Mouse (Mus musculus): ENCODE measurements around the gene Itga9.

Itga9 gene

GRCm38 (mm10) chr9:118730172-118730571, 123.7 kb downstream of the Itga9 start:
- DNase-seq (ENCODE audit: low read depth), result no peak

GRCm38 (mm10) chr9:118730871-118731390, 124.4 kb downstream of the Itga9 start:
- no peak for DNase-seq (ENCODE audit: low read depth)

- DNase-seq (ENCODE audit: low read depth), result no peak
Measured at GRCm38 (mm10) chr9:118731650-118732049, 125.2 kb downstream of the Itga9 start.

GRCm38 (mm10) chr9:118733601-118734000, 127.1 kb downstream of the Itga9 start:
- DNase-seq (ENCODE audit: low read depth), result no peak

GRCm38 (mm10) chr9:118737124-118737523, 130.6 kb downstream of the Itga9 start:
- DNase-seq (ENCODE audit: low read depth), result no peak

GRCm38 (mm10) chr9:118737601-118738137, 131.2 kb downstream of the Itga9 start:
- DNase-seq (ENCODE audit: low read depth), result no peak

- DNase-seq (ENCODE audit: low read depth), result no peak
Measured at GRCm38 (mm10) chr9:118738311-118738710, 131.8 kb downstream of the Itga9 start.

- no peak for DNase-seq (ENCODE audit: low read depth)
Measured at GRCm38 (mm10) chr9:118739071-118739470, 132.6 kb downstream of the Itga9 start.

GRCm38 (mm10) chr9:118739659-118740058, 133.2 kb downstream of the Itga9 start:
- DNase-seq (ENCODE audit: low read depth), result no peak

- DNase-seq (ENCODE audit: low read depth), result no peak
Measured at GRCm38 (mm10) chr9:118741268-118741667, 134.8 kb downstream of the Itga9 start.

GRCm38 (mm10) chr9:118749335-118749949, 143.0 kb downstream of the Itga9 start:
- no peak for DNase-seq (ENCODE audit: low read depth)

GRCm38 (mm10) chr9:118750828-118751227, 144.3 kb downstream of the Itga9 start:
- DNase-seq (ENCODE audit: low read depth), result no peak

GRCm38 (mm10) chr9:118752376-118752775, 145.9 kb downstream of the Itga9 start:
- no peak for DNase-seq (ENCODE audit: low read depth)

- DNase-seq (ENCODE audit: low read depth), result no peak
Measured at GRCm38 (mm10) chr9:118759462-118759861, 153.0 kb downstream of the Itga9 start.

GRCm38 (mm10) chr9:118761953-118762590, 155.6 kb downstream of the Itga9 start:
- no peak for DNase-seq (ENCODE audit: low read depth)

- no peak for DNase-seq (ENCODE audit: low read depth)
Measured at GRCm38 (mm10) chr9:118762759-118763158, 156.3 kb downstream of the Itga9 start.

GRCm38 (mm10) chr9:118763203-118763602, 156.7 kb downstream of the Itga9 start:
- DNase-seq (ENCODE audit: low read depth), result no peak

GRCm38 (mm10) chr9:118763646-118764045, 157.2 kb downstream of the Itga9 start:
- no peak for DNase-seq (ENCODE audit: low read depth)

GRCm38 (mm10) chr9:118765059-118765458, 158.6 kb downstream of the Itga9 start:
- no peak for DNase-seq (ENCODE audit: low read depth)

GRCm38 (mm10) chr9:118767008-118767407, 160.5 kb downstream of the Itga9 start:
- DNase-seq (ENCODE audit: low read depth), result no peak

GRCm38 (mm10) chr9:118768596-118768995, 162.1 kb downstream of the Itga9 start:
- DNase-seq (ENCODE audit: low read depth), result no peak

GRCm38 (mm10) chr9:118770366-118770765, 163.9 kb downstream of the Itga9 start:
- no peak for DNase-seq (ENCODE audit: low read depth)

GRCm38 (mm10) chr9:118774676-118775075, 168.2 kb downstream of the Itga9 start:
- no peak for DNase-seq (ENCODE audit: low read depth)

Data from c-Kit-positive CD71-positive TER-119-negative erythroid progenitor cells, embryonic 14.5 days (primary cell).